In genomic region chr17:86135835-86136234, GRCm38 (mm10) we compare ENCODE assay signal across 19 mouse cellular contexts. TPM values are rescaled to one million over a fixed set of nuclear protein-coding genes. Genes with fewer than 3 reads are reported as not detected.
A peak's percentile ranks its signal among the peaks of the same experiment; 100 is the strongest.
DNase-seq lines count a peak whose midpoint lies in the region; ATAC-seq and TF ChIP-seq lines count a peak whose summit lies in the region.
"Had no signal": no experiment of that assay in that cellular context is flagged by ENCODE, and none has a peak within 500 bp of the region (broad histone marks: within the 10 kb centered on the region; RNA-seq: fewer than 3 reads in every experiment).

No protein-coding gene starts in this region.

- H3K36me3 ChIP-seq in embryonic facial prominence, embryonic 11.5 days (replicated peaks; ENCODE audit: control insufficient read depth, insufficient read depth, low read depth, low read length): no peaks in the 10 kb centered on the region
- peaks cover 92% of the 10 kb centered on the region for H3K36me3 ChIP-seq in embryonic facial prominence, embryonic 10.5 days (replicated peaks)
- H3K36me3 ChIP-seq in E14TG2a.4 (ENCODE audit: insufficient read depth, low read length): peaks cover 97% of the 10 kb centered on the region

- no peaks in the 10 kb centered on the region for H3K9me3 ChIP-seq in embryonic facial prominence, embryonic 11.5 days (replicated peaks; ENCODE audit: control insufficient read depth, low read length)
- H3K9me3 ChIP-seq in embryonic facial prominence, embryonic 10.5 days: no peaks in the 10 kb centered on the region
- H3K9me3 ChIP-seq in E14TG2a.4 (ENCODE audit: low read length): no peaks in the 10 kb centered on the region
- H3K9me3 ChIP-seq: embryonic facial prominence, embryonic 12.5 days; forebrain, embryonic 12.5 days; heart, embryonic 12.5 days had no signal

- H3K27ac ChIP-seq in embryonic facial prominence, embryonic 11.5 days (replicated peaks; ENCODE audit: low read depth, low read length): no peak overlapping the region
- H3K27ac ChIP-seq in embryonic facial prominence, embryonic 10.5 days (replicated peaks): no peak overlapping the region
- H3K27ac ChIP-seq in left cerebral cortex, adult 2 months: no peak overlapping the region
- H3K27ac ChIP-seq: embryonic facial prominence, embryonic 12.5 days; forebrain, embryonic 12.5 days; gastrocnemius, adult 2 months had no signal

- H3K4me2 ChIP-seq in embryonic facial prominence, embryonic 11.5 days (ENCODE audit: low read depth, low read length): no peak overlapping the region
- H3K4me2 ChIP-seq: embryonic facial prominence, embryonic 12.5 days; forebrain, embryonic 12.5 days; heart, embryonic 12.5 days; midbrain, embryonic 11.5 days had no signal

- H3K27me3 ChIP-seq in embryonic facial prominence, embryonic 11.5 days (ENCODE audit: control insufficient read depth, insufficient read depth, low read length): no peaks in the 10 kb centered on the region
- no peaks in the 10 kb centered on the region for H3K27me3 ChIP-seq in embryonic facial prominence, embryonic 10.5 days (replicated peaks; ENCODE audit: low read depth, poor library complexity, severe bottlenecking)
- H3K27me3 ChIP-seq in E14TG2a.4 (ENCODE audit: insufficient read depth, low read length): no peaks in the 10 kb centered on the region
- H3K27me3 ChIP-seq: embryonic facial prominence, embryonic 12.5 days; forebrain, embryonic 12.5 days; heart, embryonic 12.5 days had no signal

- peak; percentile 19 for DNase-seq in embryonic facial prominence, embryonic 11.5 days (ENCODE audit: low spot score)
- DNase-seq in embryonic facial prominence, embryonic 10.5 days (ENCODE audit: low spot score): no peak
- peak in 1 of 2 experiments; percentile 20 for DNase-seq in left cerebral cortex, adult 2 months (ENCODE audit: extremely low spot score in 1 of 2, low spot score in 2 of 2)
- DNase-seq in left cerebral cortex, postnatal 4 days: no peak
- DNase-seq in brain, embryonic 14.5 days (ENCODE audit: low read depth): no peak
- DNase-seq in gastrocnemius, postnatal 4 days (ENCODE audit: low spot score in 2 of 2): no peak
- DNase-seq: adrenal gland, adult 8-10 months; cerebellum, adult 9-10 months; gastrocnemius, adult 2 months; kidney, adult 8-10 months; layer of hippocampus, adult 9-11 months; lung, adult 2 months; spleen, adult 18-20 months had no signal

- ATAC-seq in embryonic facial prominence, embryonic 11.5 days (replicated peaks; ENCODE audit: insufficient number of reproducible peaks, low FRiP score, low TSS enrichment, low read depth): no peak
- no peak for ATAC-seq in cerebellum, adult (ENCODE audit: insufficient number of reproducible peaks, low FRiP score, low TSS enrichment)

- WGBS in embryonic facial prominence, embryonic 11.5 days: 77% methylated on average over 10 of the region's 10 CpGs
- WGBS in embryonic facial prominence, embryonic 10.5 days: 82% methylated on average over 10 of the region's 10 CpGs

- peak; percentile 29 for TF ChIP-seq CTCF in left cerebral cortex, adult 2 months (IDR thresholded peaks at IDR 0.05)
- peak; percentile 43 for TF ChIP-seq CTCF in E14TG2a.4 (conservative IDR thresholded peaks at IDR 0.05; ENCODE audit: low read length)
- peak; percentile 11; the same call in 1 of the 2 replicates for TF ChIP-seq CTCF in brain, embryonic 14.5 days (IDR thresholded peaks at IDR 0.05; ENCODE audit: borderline replicate concordance, extremely low read depth, insufficient read depth, insufficient read length)

- TF ChIP-seq POLR2A in brain, embryonic 14.5 days (IDR thresholded peaks at IDR 0.05; ENCODE audit: borderline replicate concordance, extremely low read depth, insufficient read depth, insufficient read length, poor library complexity, severe bottlenecking): no peak

- H3K9ac ChIP-seq in embryonic facial prominence, embryonic 11.5 days (replicated peaks; ENCODE audit: low read length): no peak overlapping the region
- H3K9ac ChIP-seq: embryonic facial prominence, embryonic 12.5 days; forebrain, embryonic 12.5 days; heart, embryonic 12.5 days had no signal

- no peak overlapping the region for H3K4me3 ChIP-seq in embryonic facial prominence, embryonic 11.5 days (ENCODE audit: low read depth, low read length)
- H3K4me3 ChIP-seq in embryonic facial prominence, embryonic 10.5 days: no peak overlapping the region
- no peak overlapping the region for H3K4me3 ChIP-seq in left cerebral cortex, adult 2 months
- H3K4me3 ChIP-seq in E14TG2a.4 (replicated peaks; ENCODE audit: low read length): peak overlapping the region; percentile 43
- H3K4me3 ChIP-seq: embryonic facial prominence, embryonic 12.5 days; forebrain, embryonic 12.5 days; gastrocnemius, adult 2 months; heart, embryonic 12.5 days had no signal

- intact Hi-C loops in left cerebral cortex, adult 2 months (cut with DNase I): no loop called here
- intact Hi-C loops in left cerebral cortex, postnatal 4 days (cut with DNase I): no loop called here

- H3K4me1 ChIP-seq in embryonic facial prominence, embryonic 11.5 days (ENCODE audit: control insufficient read depth, insufficient read depth, low read length): no peaks in the 10 kb centered on the region
- H3K4me1 ChIP-seq in embryonic facial prominence, embryonic 10.5 days: no peaks in the 10 kb centered on the region
- peaks cover 51% of the 10 kb centered on the region for H3K4me1 ChIP-seq in E14TG2a.4 (replicated peaks; ENCODE audit: low read depth, low read length)
- H3K4me1 ChIP-seq: embryonic facial prominence, embryonic 12.5 days; forebrain, embryonic 12.5 days; heart, embryonic 12.5 days had no signal

RNA-seq across cellular contexts. Expression of gene Srbd1, which starts 9.1 kb away (rescaled TPM):
- 12.3 and 12.6 TPM in 2 replicates for polyA plus RNA-seq in embryonic facial prominence, embryonic 11.5 days (2014; fragmentation: Nextera tagmentation; extraction: Ambion mirVana)
- polyA plus RNA-seq in embryonic facial prominence, embryonic 10.5 days (2016; fragmentation: Nextera tagmentation; extraction: Ambion mirVana): 24.4 and 24.5 TPM in 2 replicates
- 10 to 100 TPM; 12.7 to 16.5 TPM for total RNA-seq in left cerebral cortex, adult 2 months (2021)
- 10 to 100 TPM; 23.9 to 24.4 TPM for total RNA-seq in left cerebral cortex, postnatal 4 days (2021)
- 10.2 and 12.0 TPM in 2 replicates for polyA plus RNA-seq in brain, embryonic 14.5 days (2012; rRNA removed)
- total RNA-seq in gastrocnemius, postnatal 4 days (2021): 10 to 100 TPM; 15.0 to 16.4 TPM

RNA-seq across cellular contexts. Expression of gene Prkce, which starts 31.8 kb away (rescaled TPM):
- 6.1 and 6.7 TPM in 2 replicates for polyA plus RNA-seq in embryonic facial prominence, embryonic 11.5 days (2014; fragmentation: Nextera tagmentation; extraction: Ambion mirVana)
- 4.2 and 5.6 TPM in 2 replicates for polyA plus RNA-seq in embryonic facial prominence, embryonic 10.5 days (2016; fragmentation: Nextera tagmentation; extraction: Ambion mirVana)
- total RNA-seq in left cerebral cortex, adult 2 months (2021): 100 to 1,000 TPM; 277 to 284 TPM
- 100 to 1,000 TPM; 253 to 257 TPM for total RNA-seq in left cerebral cortex, postnatal 4 days (2021)
- polyA plus RNA-seq in brain, embryonic 14.5 days (2012; rRNA removed): 10.8 and 21.8 TPM in 2 replicates
- 10 to 100 TPM; 12.3 to 13.0 TPM for total RNA-seq in gastrocnemius, postnatal 4 days (2021)

Comparison
In these comparisons a context has a peak if more than half of its experiments do, and no peak if none do; other contexts are left out.
1. RNA of gene Prkce, which starts 31.8 kb away (total RNA-seq): 277 to 284 TPM in left cerebral cortex, adult 2 months and 253 to 257 TPM in left cerebral cortex, postnatal 4 days; 12.3 to 13.0 TPM in gastrocnemius, postnatal 4 days; every median in the first group is over 10 times any median in the second.
2. Peak in every context shown above with its lines, with median percentiles within 50 percentile points of each other: CTCF ChIP-seq.